Mouse (Mus musculus): ENCODE data around the gene Gimap4.

DNA sequence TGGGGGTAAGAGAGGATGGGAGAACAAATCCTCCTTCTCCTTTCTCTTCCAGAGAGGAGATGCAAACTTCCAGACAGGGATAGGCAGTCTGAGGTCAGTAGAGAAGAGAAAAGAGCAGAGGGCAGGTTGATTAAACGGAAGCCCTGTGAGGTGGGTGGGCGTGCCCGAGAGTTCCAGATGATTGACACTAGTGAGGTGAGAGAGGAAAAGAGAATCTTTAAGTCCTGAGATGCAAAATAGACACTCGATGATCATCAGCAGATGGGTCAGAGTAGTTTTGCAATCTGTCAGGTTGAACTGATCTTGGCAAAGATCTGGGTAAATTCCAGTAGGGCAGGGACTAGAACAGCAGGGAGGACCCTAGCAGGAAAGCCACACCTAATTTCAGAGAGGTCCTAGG lies 19.6 kb upstream of the Gimap4 start:
- TF ChIP-seq POLR2A (IDR thresholded peaks at IDR 0.05; ENCODE audit: insufficient read length, low read depth) (no peak), MYOD1 (IDR thresholded peaks at IDR 0.05; ENCODE audit: control insufficient read depth in 1 of 3, insufficient read length in 2 of 3, low read depth in 2 of 3) (no peak), MYOG (IDR thresholded peaks at IDR 0.05; ENCODE audit: control insufficient read depth in 1 of 3, insufficient read depth in 1 of 3, insufficient read length in 2 of 3, low read depth in 2 of 3) (no peak), SRF (IDR thresholded peaks at IDR 0.05; ENCODE audit: control insufficient read depth, insufficient read length, low read depth) (no peak), E2F4 (IDR thresholded peaks at IDR 0.05; ENCODE audit: insufficient read depth) (no peak), TCF12 (IDR thresholded peaks at IDR 0.05; ENCODE audit: insufficient read depth, poor library complexity, severe bottlenecking) (no peak), USF1 (IDR thresholded peaks at IDR 0.05; ENCODE audit: low read depth) (no peak), CEBPB (IDR thresholded peaks at IDR 0.05; ENCODE audit: insufficient read depth, poor library complexity, severe bottlenecking) (no peak), POLR2AphosphoS2 (IDR thresholded peaks at IDR 0.05; ENCODE audit: insufficient read length, low read depth) (no peak), MAX (IDR thresholded peaks at IDR 0.05; ENCODE audit: low read depth) (no peak), REST (IDR thresholded peaks at IDR 0.05; ENCODE audit: insufficient read depth, insufficient read length) (no peak), TCF3 (IDR thresholded peaks at IDR 0.05; ENCODE audit: insufficient read length, low read depth) (no peak)

All from myocyte (in vitro differentiated cells).